Mouse (Mus musculus): ENCODE data around the gene Spa17.

Gene Spa17

DNA sequence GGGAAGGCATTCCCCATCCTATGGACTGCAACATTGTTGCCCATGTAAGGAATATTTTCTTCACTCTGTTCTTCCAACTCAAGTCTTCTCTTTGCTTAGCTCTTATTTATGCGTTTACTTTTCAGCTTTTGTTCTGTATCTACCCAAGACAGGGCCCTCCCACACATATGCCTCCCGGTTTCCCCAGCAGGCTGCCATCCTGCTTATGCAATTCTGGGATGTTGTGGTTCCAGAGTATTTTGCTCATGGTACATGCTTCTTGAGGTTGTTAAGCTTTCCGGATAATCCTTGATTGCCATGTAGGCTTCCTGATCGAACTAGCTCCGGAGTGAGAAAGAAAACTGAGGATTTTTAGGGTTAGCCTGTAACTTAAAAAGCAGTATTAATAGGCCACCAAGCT is 1.7 kb upstream of the Spa17 start:
- no peak for DNase-seq

DNA sequence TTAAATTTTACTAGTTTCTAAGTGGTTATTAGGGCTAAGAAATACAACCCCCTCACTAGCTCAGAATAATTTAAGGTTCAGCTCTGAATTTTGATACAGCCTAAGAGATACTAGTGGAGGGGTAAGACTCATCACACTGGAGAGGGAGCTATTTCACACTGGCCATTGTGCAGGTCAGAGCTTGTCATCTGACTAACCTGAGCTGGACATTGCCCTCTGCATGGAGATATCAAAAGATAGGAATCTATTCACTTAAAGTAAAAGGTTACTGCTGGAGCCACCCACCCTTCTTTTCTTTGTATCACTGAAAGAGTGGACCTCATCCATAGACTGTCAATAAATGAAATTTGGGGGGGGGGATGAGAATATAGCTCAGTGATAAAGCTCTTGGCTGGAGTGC is 794 bp upstream of the Spa17 start:
- DNase-seq: no peak

DNA sequence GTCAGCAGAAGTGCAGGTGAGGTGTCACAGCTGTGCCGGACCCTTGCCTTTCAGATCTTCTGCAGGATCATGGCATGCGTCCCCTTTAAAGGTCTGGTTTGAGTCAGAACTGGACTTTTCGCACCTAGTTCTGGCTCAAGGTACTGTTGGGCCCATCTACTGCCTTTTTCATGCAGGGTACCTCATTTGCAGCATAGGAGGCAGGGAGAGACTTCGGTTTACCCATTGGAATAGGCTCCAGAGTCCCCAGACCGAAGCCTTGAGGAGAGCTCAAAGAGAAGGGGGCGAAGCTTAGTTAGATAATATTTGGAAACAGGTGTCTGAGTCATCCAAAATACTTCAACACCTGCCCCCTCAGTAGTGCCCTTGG is 374 bp upstream of the Spa17 start:
- DNase-seq: no peak

DNA sequence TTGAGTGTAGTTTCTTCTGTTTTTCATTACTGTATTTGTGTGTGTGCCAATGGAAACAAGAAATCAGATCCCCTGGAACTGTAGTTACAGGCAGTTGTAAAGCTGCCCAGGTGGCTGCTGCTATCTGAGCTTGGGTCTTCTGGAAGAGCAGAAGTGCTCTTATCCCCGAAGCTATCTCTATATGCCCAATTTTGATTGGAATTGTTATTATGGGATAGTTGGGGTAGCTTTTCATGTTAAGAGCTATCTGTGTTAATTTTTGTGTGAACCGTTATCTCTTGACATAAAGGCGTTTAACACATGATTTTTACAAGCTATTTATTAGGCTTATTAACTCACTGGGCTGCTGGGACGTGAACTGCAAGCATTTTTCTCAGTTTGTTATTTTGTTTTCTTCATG is 4.0 kb downstream of the Spa17 start:
- no peak for DNase-seq

DNA sequence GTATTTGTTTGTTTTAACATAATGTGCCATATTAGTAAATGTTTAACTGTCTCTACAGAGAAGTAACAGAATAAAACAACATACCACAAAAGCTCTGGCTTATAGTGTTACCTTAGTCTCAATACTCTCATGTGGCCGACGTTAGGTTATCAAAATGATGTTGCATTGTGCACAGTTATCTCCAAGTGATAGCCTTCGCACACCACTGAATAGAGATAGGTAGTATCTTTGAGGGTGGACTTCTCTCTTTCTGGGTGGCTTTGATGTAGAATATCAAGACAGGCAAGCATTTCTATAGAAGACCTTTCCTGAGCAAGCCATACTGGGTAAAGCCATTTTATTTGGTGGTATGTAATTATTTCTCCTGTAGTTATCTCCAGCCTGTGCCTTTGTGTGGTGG is 8.4 kb downstream of the Spa17 start:
- DNase-seq: no peak

DNA sequence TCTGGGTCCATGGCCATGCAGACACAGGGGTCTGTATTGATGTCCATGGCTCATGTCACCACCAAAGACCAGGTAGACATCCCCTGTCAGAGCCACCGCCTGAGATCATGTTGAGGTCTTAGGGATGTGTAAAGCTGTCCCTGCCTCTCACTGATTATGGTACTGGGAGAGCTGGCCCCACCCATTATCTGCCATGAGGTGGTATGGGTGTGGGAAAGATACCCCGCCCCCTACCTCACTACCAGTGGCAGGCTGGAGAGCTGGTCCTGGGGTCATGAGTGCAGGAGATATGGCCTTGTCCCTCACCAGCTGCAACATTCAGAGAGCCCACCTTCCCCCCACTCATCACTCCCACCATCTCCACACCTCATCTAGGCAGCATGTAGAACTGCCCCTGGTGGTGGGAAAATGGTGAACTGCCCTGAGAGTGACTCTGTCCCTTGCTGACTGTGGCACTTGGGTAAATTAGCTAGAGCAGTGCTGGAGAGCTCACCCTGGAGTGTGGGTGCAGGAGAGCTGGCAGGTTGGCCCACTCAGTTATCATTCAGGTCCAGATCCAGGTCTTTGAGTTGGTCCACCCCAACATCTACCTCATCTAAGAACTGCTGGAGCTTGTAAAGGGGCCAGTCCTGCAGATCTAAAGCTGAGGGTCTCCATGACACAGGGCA is 12.8 kb downstream of the Spa17 start:
- DNase-seq: no peak

DNA sequence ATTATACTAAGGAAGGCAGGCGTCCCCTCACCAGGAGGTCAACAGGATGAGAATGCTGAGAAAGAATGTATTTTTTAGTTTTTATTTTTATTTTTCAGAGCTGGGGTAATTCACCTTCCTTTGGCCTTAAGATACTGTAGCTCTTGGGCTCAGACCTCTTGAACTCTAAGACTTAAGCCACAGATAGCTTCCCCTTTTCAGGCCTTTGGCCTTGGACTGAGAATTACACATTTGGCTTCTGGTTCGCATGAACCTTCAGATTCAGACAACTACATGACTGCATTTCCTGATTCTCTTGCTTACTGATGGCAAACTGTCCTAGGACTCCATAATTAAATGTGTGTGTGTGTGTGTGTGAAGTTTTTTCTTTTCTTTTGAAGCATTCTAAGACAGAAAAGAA is 14.9 kb downstream of the Spa17 start:
- DNase-seq: no peak

DNA sequence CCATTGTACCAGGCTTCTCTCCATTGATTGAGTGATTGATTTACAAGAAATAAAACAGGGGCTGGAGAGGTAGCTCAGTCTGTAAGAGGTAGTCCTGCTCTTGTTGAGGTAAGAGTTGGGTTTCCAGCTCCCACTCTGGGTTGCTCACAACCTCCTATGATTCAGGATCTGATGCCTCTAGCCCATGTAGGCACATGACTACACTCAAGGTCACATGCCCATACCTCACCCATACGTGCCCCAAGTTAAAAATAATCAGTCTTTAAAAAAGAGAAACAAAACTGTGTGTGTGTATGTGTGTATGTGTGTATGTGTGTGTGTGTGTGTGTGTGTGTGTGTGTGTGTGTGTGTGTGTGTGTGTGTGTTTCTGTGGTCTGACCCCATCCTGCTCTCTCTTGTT is 18.0 kb downstream of the Spa17 start:
- DNase-seq: no peak

DNA sequence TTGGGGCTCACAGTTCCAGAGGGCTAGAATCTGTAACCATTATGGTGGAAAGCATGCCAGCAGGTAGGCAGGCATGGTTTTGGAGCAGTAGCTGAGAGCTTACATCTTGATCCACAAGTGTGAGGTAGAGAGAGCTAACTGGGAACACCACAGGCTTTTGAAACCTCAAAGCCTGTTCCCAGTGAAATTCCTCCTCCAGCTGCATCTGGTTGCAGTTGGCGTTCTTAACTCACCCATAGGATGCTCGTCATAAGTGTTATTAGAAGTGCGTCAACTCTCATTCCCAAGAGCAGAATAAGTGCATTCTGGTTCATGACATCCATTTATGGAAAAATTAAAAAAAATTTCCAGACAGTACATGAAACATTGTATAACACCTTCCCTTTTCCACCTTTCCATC is 19.8 kb downstream of the Spa17 start:
- no peak for DNase-seq

DNA sequence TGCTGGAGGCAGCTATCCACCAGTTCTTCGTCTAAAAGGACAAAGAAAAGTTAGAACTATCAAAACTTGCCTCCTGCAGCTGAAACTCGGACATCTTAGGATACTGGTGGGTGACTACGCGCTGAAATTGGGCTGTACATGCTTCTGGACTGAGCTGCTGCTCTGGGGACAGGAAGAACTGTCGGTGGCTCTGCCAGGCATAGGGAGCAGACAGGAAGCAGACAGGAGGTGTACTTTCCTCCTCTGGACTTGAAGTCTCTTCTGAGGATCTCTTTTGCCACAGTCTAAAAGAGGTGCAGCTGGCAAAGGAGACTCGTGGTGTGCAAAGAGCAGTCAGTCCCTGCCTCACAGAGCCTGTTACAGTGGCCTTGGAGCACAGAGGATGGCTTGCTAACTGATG is 20.9 kb downstream of the Spa17 start:
- no peak for DNase-seq

DNA sequence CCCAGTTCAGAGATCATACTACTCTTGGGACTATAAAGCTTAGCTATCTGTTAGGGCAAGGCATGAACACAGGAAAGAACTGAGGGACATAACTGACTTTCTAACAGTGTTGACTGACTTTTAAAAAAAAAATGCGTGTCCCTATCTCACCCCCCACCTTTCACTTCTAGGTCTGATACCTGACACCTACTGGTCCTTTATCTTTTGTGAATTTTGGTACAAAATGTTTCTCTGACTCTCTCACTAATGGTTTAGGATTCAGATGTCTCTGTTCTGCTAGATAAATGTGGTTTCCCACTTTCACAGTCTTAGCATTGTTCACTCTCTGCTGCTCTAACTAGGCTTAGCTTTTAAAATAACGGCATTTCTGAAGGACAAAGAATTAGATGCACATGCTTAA is 21.5 kb downstream of the Spa17 start:
- DNase-seq: no peak

DNA sequence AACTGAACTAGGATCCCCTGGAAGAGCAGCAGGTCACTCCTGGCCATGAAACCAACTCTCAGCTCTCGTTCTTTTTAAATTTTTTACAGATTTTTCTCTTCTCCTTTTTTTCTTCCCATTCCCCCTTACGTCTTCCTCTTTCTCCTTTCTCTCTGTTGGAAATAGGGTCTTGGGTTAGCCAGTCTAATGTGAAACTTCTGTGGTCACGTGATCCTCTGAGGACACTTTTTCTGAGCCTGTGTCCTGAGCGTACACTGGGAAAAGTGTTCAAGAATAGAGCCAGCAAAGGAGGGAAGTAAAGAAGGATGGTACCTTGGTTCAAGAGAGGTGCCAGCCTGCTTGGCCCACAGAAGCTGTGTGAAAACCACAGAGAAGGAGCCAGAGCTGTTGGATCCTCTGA is 23.1 kb downstream of the Spa17 start:
- no peak for DNase-seq

DNA sequence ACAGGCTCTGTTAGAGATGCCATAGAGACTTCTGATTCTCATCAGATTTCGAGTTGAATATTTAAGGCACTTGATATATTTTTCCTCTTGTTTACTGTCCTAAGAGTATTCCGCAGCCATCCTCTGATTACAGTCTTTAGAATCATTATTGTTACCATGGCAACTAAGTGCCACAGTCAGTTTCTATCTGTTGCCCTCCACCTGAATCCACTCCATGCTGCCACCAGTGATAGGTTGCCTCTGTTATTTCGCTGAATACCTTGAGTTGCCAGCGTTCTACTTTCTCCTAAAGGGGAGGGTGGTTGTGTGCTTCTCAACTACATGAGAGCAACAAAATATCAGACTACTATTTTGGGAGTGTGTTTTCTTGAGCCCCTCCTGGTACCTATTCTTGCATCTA is 26.8 kb downstream of the Spa17 start:
- no peak for DNase-seq

DNA sequence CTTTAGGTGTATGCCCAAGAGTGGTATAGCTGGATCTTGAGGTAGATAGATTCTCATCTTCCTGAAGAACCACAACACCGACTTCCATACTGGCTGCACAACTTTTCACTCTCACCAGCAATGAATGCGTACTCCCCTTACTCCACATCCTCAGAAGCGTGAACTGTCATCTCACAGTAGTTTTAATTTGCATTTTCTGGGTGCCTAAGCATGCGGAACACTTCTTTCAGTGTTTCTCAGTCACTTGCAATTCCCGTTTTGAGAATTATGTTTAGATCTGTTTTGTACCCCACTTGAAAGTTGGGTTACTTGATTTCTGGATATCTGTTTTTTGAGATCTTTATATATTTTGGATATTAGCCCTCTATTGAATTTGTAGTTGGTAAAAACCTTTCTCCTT is 29.9 kb downstream of the Spa17 start:
- DNase-seq: no peak

DNA sequence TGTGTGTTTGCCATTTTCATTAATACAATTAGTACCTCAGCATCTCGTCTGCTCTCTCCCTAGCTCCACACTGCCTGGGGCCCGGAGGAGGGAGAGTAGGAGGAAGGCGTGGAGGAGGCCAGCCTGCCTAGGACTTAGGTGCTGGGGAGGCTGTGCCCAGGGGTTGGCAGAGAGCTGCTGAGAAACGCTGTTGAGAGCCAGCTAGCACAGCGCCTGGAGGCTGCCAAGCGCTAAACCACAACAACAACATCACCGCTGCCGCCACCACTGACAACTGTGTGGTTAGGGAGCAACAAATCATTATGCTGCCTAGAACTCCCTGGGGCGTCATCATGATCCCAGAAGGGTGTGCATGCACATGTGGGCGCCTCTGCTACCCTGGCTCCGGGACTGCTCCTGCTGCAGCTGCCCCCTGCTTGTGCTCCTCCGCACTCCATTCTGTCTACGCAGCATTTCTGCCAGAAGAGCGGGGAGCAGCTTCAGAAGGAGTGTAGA is 37.0 kb downstream of the Spa17 start:
- DNase-seq: peak; percentile 24

DNA sequence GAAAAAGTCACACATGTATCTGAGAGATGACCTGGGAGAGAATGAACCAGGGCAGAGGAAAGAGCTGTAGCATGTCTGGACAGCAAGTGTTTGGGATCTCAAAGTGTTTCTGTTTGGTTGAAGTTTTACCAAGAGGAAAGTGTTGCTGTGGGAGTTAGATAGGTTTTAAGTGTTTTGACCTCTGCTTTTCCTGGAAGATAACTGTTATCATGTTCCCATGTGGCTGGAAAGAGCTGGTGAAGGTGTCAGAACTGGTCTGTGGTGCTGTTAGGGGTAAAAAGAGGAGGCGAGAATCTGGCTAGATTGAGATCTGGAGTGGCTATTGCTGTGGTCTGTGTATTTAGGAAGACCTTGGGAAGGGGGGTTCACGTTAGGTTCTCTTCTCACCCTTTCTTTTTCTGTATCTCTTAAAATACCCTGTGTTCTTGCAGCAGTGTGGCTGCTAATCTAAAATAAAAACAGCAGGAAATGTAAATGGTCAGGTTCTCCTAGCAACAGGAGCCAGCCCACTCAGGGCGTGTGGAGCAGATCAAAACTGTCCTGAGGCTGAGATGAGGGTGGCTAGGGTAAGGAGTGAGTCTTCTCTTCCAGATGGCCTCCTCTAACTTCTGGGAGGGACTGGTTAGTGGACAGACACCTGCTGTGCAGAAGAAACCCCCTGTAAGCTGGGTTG is 41.2 kb downstream of the Spa17 start:
- no peak for DNase-seq

DNA sequence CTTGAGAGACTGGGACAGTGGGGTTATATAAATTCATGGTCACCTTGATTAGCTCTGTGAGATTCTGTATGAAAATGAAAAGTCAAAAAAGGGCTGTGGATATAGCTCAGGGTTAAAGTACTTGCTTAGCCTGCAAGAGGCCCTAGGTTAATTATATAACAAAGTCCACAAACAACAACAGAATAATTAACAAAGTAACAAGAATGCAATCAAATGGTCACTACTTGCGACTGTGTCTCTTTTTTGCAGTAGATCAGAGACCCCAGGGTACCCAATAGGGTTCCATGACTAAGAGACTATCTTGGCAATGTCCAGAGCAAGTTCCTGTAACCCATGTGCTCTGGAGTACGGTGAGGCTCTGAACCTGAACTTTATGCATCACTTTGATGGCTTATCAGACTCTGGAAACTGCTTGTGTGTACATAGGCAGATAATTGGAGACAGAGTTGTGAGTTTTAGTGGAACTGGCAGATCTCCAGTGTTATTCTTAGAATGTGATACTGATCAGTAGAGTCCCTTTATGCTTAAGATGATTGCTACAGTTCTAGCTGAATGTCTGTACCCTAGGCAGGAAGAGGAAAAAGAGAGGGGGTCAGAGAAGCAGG is 44.2 kb downstream of the Spa17 start:
- no peak for DNase-seq

DNA sequence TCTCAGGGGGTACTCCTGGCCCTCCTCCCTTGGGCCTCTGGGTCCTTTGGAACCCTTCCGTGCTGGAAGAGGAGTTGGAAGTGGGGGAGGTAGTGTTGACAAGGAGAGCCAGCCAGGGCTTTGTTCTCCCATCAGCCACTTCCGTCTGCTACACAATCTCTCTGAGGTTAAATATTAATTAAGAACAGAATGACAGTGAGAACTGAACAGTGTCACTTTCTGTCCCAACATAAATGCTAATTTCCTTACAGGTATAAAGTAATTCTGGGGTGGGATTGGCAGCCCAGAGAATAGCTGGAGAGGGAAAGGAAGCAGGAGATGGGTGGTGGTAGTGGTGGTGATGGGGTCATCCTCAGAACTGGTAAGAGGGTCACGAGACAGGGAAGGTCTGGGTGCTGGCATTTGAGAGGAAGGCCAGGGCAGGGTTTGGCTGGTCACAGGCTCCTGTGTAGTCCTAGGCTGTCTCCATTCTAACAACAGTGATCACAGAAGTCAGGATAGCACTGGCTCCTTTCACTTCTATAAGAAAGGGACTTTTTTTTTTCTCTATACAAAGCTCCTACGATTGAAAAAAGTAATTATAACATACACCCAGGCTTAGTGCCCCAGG is 44.8 kb downstream of the Spa17 start:
- DNase-seq: no peak

DNA sequence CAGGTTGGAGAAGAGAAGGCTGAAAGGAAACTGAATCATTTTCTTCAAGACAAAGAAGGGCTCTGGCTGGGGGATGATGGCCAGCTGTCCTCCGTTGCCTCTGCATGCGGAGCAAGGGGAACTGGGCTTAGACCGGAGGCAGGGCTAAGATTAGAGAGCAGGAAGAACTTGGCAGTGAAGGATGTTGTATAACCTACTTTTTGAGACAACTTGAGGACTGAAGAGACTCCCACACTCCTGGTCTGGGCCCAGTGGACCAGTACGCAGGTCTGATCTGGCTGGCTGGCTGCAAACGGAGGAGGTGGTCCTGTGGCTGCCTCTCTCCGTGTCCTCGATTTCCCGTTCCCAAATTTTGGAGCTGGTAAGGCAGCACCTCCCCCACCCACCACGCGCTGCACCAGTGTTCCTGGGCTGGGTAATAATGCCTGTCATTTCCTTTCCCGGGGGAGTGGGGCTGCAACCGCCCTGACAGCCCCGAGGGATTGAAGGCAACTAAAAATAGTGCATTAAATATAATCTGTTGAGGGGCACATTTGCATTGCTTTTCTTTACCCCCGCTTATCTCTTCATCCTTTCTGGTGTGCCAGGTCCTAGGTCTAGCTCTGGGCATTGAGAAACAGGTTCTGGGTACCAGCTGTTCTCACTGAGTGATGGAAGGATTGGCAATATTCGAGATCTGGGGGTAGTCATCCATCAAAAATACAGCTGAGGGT is 45.5 kb downstream of the Spa17 start:
- DNase-seq: no peak

DNA sequence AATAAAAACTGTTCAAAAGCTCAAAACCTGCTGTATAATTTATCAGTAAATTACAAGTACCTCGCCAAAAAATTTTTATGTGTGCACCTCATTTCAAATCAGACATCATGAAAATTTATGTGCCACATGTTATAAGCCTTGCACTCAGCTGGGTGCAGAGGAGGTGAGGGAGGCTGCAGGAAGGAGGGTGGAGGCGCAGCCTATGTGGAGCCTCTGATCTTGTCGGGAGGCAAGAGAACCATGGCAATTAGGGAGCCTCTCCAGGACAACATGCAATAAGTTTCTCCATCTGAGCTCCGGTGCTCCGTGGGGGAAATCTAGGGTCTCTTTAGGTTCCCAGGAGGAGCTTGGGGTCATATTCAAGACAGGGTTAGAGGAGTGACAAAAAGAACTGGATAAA is 46.1 kb downstream of the Spa17 start:
- no peak for DNase-seq

DNA sequence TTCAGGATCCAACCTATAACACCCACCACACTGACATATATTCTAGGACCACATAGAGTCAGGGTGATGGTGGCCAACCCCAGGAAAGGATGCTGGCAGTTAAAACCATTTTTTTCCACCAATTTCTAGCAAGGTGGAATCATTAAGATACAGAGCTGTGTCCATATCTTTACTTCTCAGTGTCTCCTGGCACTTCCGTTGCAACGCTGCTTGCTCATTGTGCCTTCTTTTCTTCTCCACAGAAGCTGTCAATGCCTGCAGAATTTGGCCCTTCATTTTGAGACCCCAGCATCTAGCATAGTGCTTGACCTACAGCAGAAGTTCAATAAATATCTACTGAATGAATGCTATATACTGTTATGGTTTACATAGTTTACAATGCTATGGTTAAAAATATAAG is 46.5 kb downstream of the Spa17 start:
- no peak for DNase-seq

DNA sequence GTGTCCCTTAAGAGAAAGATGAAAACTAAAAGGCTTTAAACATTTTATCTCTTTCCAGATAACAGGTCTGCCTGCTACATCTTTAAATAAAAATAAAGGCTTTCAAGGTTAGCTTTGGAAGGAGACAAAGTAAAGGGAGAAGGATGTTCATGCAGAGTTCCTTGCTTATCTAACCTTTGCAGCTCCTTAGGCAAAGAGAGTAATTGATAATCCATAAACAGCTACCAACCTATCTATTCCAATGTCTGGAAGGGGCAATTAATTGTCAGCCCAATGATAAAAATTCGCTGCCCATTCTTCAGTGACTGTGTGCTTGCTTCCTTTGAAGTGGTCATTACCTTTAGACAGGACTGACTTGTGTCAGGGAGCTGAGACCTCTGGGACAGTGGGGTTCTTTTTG is 49.7 kb downstream of the Spa17 start:
- no peak for DNase-seq

DNA sequence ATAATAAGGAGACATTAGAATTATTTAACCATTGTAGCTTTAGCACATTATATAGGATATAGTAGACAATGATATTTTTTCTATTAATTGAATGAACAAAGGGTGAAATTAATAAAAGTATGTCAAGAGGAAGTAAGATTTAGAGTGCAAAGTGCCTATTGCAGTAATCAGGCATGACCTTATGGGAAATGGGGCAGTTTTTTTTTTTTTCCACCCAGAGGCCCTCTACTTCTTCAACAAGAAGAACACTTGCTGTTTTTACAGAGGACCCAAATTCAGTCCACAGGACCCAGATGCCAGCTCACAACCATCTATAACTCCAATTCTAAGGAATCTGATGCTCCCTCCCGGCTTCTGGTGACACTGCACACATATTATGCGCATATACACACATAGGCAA is 52.9 kb downstream of the Spa17 start:
- DNase-seq: no peak

DNA sequence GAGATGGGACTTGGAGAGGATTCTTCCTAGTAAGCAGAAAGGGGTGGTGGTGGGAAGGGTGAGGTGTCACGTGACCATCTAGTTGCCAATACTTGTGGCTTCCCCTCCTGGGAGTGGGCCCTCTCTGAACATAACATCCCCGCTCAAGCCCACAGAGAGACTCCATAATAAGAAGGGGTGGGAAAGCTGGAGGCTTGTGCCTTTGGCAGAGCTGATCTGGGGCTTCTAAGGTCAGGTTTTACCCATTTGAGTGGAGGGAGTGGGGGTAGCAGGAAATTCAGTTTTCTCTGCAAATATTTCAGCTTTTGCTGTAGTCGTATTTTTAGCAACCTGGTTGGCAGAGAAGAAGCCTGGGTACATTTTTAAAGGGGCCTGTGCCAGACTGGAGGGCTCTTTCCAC is 57.2 kb downstream of the Spa17 start:
- DNase-seq: no peak
